Mouse (Mus musculus) kidney, embryonic 15.5 days (tissue): Measurements from ENCODE around the gene Srrm3. TPM values are rescaled to one million over a fixed set of nuclear protein-coding genes. Genes with fewer than 3 reads are reported as not detected.
A peak's percentile ranks its signal among the peaks of the same experiment; 100 is the strongest.

Experiments
- ATAC-seq: fragments of 200-750 bp; cut with Nextera tagmentation; replicated peaks from 2 replicates; pipeline ENCODE4 v1.8.0; 2017; ENCODE audit warnings: moderate TSS enrichment; ENCODE audit not compliant: low FRiP score
- H3K27ac ChIP-seq: fragments of 300-500 bp; sonication (generic); 2 replicates; pipeline ENCODE4 v1.5.1; 2015; ENCODE audit warnings: mild to moderate bottlenecking, inconsistent platforms
- H3K27me3 ChIP-seq: fragments of 300-500 bp; sonication (generic); 2 replicates; pipeline ENCODE4 v1.6.1; 2015; ENCODE audit warnings: inconsistent platforms
- H3K36me3 ChIP-seq: fragments of 300-500 bp; sonication (generic); 2 replicates; pipeline ENCODE4 v1.6.1; 2015; ENCODE audit warnings: inconsistent platforms
- H3K4me1 ChIP-seq: fragments of 300-500 bp; sonication (generic); 2 replicates; pipeline ENCODE4 v1.6.1; 2015; ENCODE audit warnings: inconsistent platforms
- H3K4me2 ChIP-seq: fragments of 300-500 bp; sonication (generic); 2 replicates; pipeline ENCODE4 v1.6.1; 2015; ENCODE audit warnings: moderate library complexity, mild to moderate bottlenecking, inconsistent platforms
- H3K4me3 ChIP-seq: fragments of 300-500 bp; sonication (generic); replicated peaks from 2 replicates; pipeline ENCODE4 v1.5.1; 2015; ENCODE audit warnings: mild to moderate bottlenecking, inconsistent platforms
- H3K9ac ChIP-seq: fragments of 300-500 bp; sonication (generic); 2 replicates; pipeline ENCODE4 v1.6.1; 2015; ENCODE audit warnings: mild to moderate bottlenecking, inconsistent platforms
- H3K9me3 ChIP-seq: fragments of 300-500 bp; sonication (generic); replicated peaks from 2 replicates; pipeline ENCODE4 v1.6.1; 2016; ENCODE audit warnings: inconsistent platforms
- WGBS: fragments of 180-500 bp; shearing (Covaris S2); methylation state at CpG from one replicate; pipeline ENCODE4 v1.1.7; 2015; ENCODE audit warnings: mixed read lengths; 5-methylcytosine and 5-hydroxymethylcytosine counted together
- polyA plus RNA-seq: library from polyadenylated mRNA; unstranded; fragments of >200 nt; fragmentation: Nextera tagmentation; extraction: Ambion mirVana; gene quantifications from 2 replicates; pipeline ENCODE4 v1.2.1, GENCODE M21; 2015

Srrm3 gene
- polyA plus RNA-seq, 1 experiment from 2014 or later: 1.2 TPM

- Histone ChIP-seq H3K36me3 (peaks cover 30% of the 10 kb centered on the region), H3K4me3 (peak overlapping the region; percentile 37)
Observed at GRCm38 (mm10) chr5:135793996-135794858, 12.5 kb upstream of the Srrm3 start.

GRCm38 (mm10) chr5:135794859-135795181 lies 11.9 kb upstream of the Srrm3 start:
- Histone ChIP-seq H3K27ac (peak overlapping the region; percentile 52), H3K4me2 (peak overlapping the region; percentile 55), H3K4me1 (peaks cover 11% of the 10 kb centered on the region), H3K4me3 (peak overlapping the region; percentile 37), H3K27me3 (peaks cover 5% of the 10 kb centered on the region; the same call in 1 of the 2 replicates), H3K9ac (peak overlapping the region; percentile 41), H3K9me3 (no peaks in the 10 kb centered on the region), H3K36me3 (peaks cover 24% of the 10 kb centered on the region)
- no peak for ATAC-seq
- WGBS: 20% methylated on average over 5 of the region's 5 CpGs

More at GRCm38 (mm10) chr5:135793996-135794858, 12.5 kb upstream of the Srrm3 start:
- Histone ChIP-seq H3K4me2 (peak overlapping the region; percentile 55), H3K9ac (peak overlapping the region; percentile 41), H3K27ac (peak overlapping the region; percentile 52), H3K4me1 (peaks cover 11% of the 10 kb centered on the region), H3K9me3 (no peaks in the 10 kb centered on the region), H3K27me3 (peaks cover 5% of the 10 kb centered on the region; the same call in 1 of the 2 replicates)
- ATAC-seq: peak; percentile 78
- 10% methylated on average over 20 of the region's 20 CpGs for WGBS

- H3K4me3 ChIP-seq: no peak overlapping the region
- peaks cover 4% of the 10 kb centered on the region; the same call in 1 of the 2 replicates for H3K4me1 ChIP-seq
- no peaks in the 10 kb centered on the region for H3K9me3 ChIP-seq
- no peaks in the 10 kb centered on the region for H3K36me3 ChIP-seq
- ATAC-seq: no peak
- H3K4me2 ChIP-seq: no peak overlapping the region
- H3K27ac ChIP-seq: no peak overlapping the region
- WGBS: 44% methylated on average over 4 of the region's 4 CpGs
- no peak overlapping the region for H3K9ac ChIP-seq
- peaks cover 22% of the 10 kb centered on the region for H3K27me3 ChIP-seq
Observed at GRCm38 (mm10) chr5:135799746-135800145, 6.9 kb upstream of the Srrm3 start.

- WGBS: 2% methylated on average over 6 of the region's 6 CpGs
- no peak for ATAC-seq
- H3K4me2 ChIP-seq: no peak overlapping the region
Observed at GRCm38 (mm10) chr5:135800927-135801326, 5.8 kb upstream of the Srrm3 start.

GRCm38 (mm10) chr5:135802641-135803040 lies 4.0 kb upstream of the Srrm3 start:
- Histone ChIP-seq H3K9ac (no peak overlapping the region), H3K4me2 (no peak overlapping the region), H3K27ac (no peak overlapping the region), H3K4me3 (no peak overlapping the region), H3K9me3 (no peaks in the 10 kb centered on the region), H3K27me3 (peaks cover 27% of the 10 kb centered on the region), H3K4me1 (0 out of 2 replicates have a peak, but pooled peaks cover 6% of the 10 kb centered on the region), H3K36me3 (no peaks in the 10 kb centered on the region)
- ATAC-seq: no peak
- 89% methylated on average over 8 of the region's 8 CpGs for WGBS

More at GRCm38 (mm10) chr5:135800927-135801326, 5.8 kb upstream of the Srrm3 start:
- Histone ChIP-seq H3K4me1 (no peaks in the 10 kb centered on the region), H3K9me3 (no peaks in the 10 kb centered on the region), H3K9ac (no peak overlapping the region), H3K36me3 (no peaks in the 10 kb centered on the region), H3K4me3 (no peak overlapping the region), H3K27ac (no peak overlapping the region), H3K27me3 (peaks cover 25% of the 10 kb centered on the region)

GRCm38 (mm10) chr5:135803135-135803534 lies 3.6 kb upstream of the Srrm3 start:
- no peak overlapping the region for H3K9ac ChIP-seq
- no peaks in the 10 kb centered on the region for H3K9me3 ChIP-seq
- no peak overlapping the region for H3K4me2 ChIP-seq
- H3K27me3 ChIP-seq: peaks cover 27% of the 10 kb centered on the region
- 66% methylated on average over 4 of the region's 4 CpGs for WGBS
- H3K4me1 ChIP-seq: 0 out of 2 replicates have a peak, but pooled peaks cover 6% of the 10 kb centered on the region
- no peaks in the 10 kb centered on the region for H3K36me3 ChIP-seq
- ATAC-seq: no peak
- no peak overlapping the region for H3K4me3 ChIP-seq
- H3K27ac ChIP-seq: no peak overlapping the region

GRCm38 (mm10) chr5:135803676-135804075 lies 3.0 kb upstream of the Srrm3 start:
- Histone ChIP-seq H3K27ac (no peak overlapping the region), H3K27me3 (peaks cover 22% of the 10 kb centered on the region), H3K9ac (no peak overlapping the region), H3K4me2 (no peak overlapping the region), H3K4me3 (no peak overlapping the region), H3K9me3 (no peaks in the 10 kb centered on the region), H3K4me1 (0 out of 2 replicates have a peak, but pooled peaks cover 6% of the 10 kb centered on the region), H3K36me3 (no peaks in the 10 kb centered on the region)
- ATAC-seq: no peak
- 88% methylated on average over 4 of the region's 4 CpGs for WGBS

GRCm38 (mm10) chr5:135804735-135805134 lies 2.0 kb upstream of the Srrm3 start:
- H3K4me1 ChIP-seq: 0 out of 2 replicates have a peak, but pooled peaks cover 6% of the 10 kb centered on the region
- ATAC-seq: no peak
- no peak overlapping the region for H3K4me3 ChIP-seq
- H3K27me3 ChIP-seq: peaks cover 22% of the 10 kb centered on the region
- H3K9ac ChIP-seq: no peak overlapping the region
- H3K36me3 ChIP-seq: no peaks in the 10 kb centered on the region
- no peak overlapping the region for H3K4me2 ChIP-seq
- no peak overlapping the region for H3K27ac ChIP-seq
- whole genome bisulfite sequencing: 70% methylated on average over 2 of the region's 2 CpGs
- no peaks in the 10 kb centered on the region for H3K9me3 ChIP-seq

- 60% methylated on average over 3 of the region's 3 CpGs for WGBS
- no peak for ATAC-seq
- Histone ChIP-seq H3K9me3 (no peaks in the 10 kb centered on the region), H3K4me1 (0 out of 2 replicates have a peak, but pooled peaks cover 6% of the 10 kb centered on the region), H3K4me3 (no peak overlapping the region), H3K27ac (no peak overlapping the region), H3K36me3 (no peaks in the 10 kb centered on the region), H3K4me2 (no peak overlapping the region), H3K27me3 (peaks cover 9% of the 10 kb centered on the region; the same call in 1 of the 2 replicates), H3K9ac (no peak overlapping the region)
Observed at GRCm38 (mm10) chr5:135807263-135807637, 560 bp downstream of the Srrm3 start.

GRCm38 (mm10) chr5:135812991-135813390 lies 6.3 kb downstream of the Srrm3 start:
- Histone ChIP-seq H3K4me2 (no peak overlapping the region), H3K4me3 (no peak overlapping the region), H3K36me3 (no peaks in the 10 kb centered on the region), H3K4me1 (no peaks in the 10 kb centered on the region), H3K27ac (no peak overlapping the region), H3K27me3 (peaks cover 4% of the 10 kb centered on the region; the same call in 1 of the 2 replicates), H3K9me3 (no peaks in the 10 kb centered on the region), H3K9ac (no peak overlapping the region)
- no peak for ATAC-seq
- WGBS: 73% methylated on average over 5 of the region's 5 CpGs

- no peak overlapping the region for H3K27ac ChIP-seq
- H3K4me1 ChIP-seq: no peaks in the 10 kb centered on the region
- WGBS: 45% methylated on average over 7 of the region's 7 CpGs
- peaks cover 35% of the 10 kb centered on the region; the same call in 1 of the 2 replicates for H3K27me3 ChIP-seq
- ATAC-seq: no peak
- no peaks in the 10 kb centered on the region for H3K9me3 ChIP-seq
- no peak overlapping the region for H3K4me3 ChIP-seq
- no peaks in the 10 kb centered on the region for H3K36me3 ChIP-seq
- no peak overlapping the region for H3K4me2 ChIP-seq
- no peak overlapping the region for H3K9ac ChIP-seq
Observed at GRCm38 (mm10) chr5:135818491-135818890, 11.8 kb downstream of the Srrm3 start.

GRCm38 (mm10) chr5:135822316-135822944 lies 15.7 kb downstream of the Srrm3 start:
- H3K36me3 ChIP-seq: no peaks in the 10 kb centered on the region
- WGBS: 25% methylated on average over 7 of the region's 7 CpGs
- H3K9me3 ChIP-seq: no peaks in the 10 kb centered on the region
- ATAC-seq: no peak
- H3K27me3 ChIP-seq: peaks cover 35% of the 10 kb centered on the region; the same call in 1 of the 2 replicates
- no peak overlapping the region for H3K4me2 ChIP-seq
- H3K4me1 ChIP-seq: no peaks in the 10 kb centered on the region
- no peak overlapping the region for H3K27ac ChIP-seq
- no peak overlapping the region for H3K9ac ChIP-seq
- no peak overlapping the region for H3K4me3 ChIP-seq
